Mouse (Mus musculus): ENCODE results near the gene Med27. TPM values are rescaled to one million over a fixed set of nuclear protein-coding genes. Genes with fewer than 3 reads are reported as not detected.

The Med27 gene
- total and polyA plus RNA-seq, 3 experiments: 32.1 to 36.2 (median 33.6) TPM

GRCm38 (mm10) chr2:29437111-29437510, 90.5 kb downstream of the Med27 start:
- no peak for TF ChIP-seq ELF1 (IDR thresholded peaks at IDR 0.05; ENCODE audit: low read depth, low read length)
- H3K4me3 ChIP-seq (replicated peaks in 1 of 3; ENCODE audit: low read depth in 2 of 3, low read length in 2 of 3, poor library complexity in 1 of 3): no peak overlapping the region
- no peaks in the 10 kb centered on the region for H3K79me2 ChIP-seq (replicated peaks; ENCODE audit: control insufficient read depth, extremely low read depth, insufficient read depth, poor library complexity, severe bottlenecking)
- H3K27me3 ChIP-seq (replicated peaks): no peaks in the 10 kb centered on the region
- no peak overlapping the region for H3K9ac ChIP-seq (ENCODE audit: insufficient read depth, low read depth)
- no peaks in the 10 kb centered on the region for H3K9me3 ChIP-seq (replicated peaks; ENCODE audit: low read length)
- no peak overlapping the region for H3K27ac ChIP-seq (ENCODE audit: insufficient read depth, low read depth)
- peaks cover 28 to 65% of the 10 kb centered on the region in 2 experiments for H3K4me1 ChIP-seq (ENCODE audit: control insufficient read depth in 1 of 2, insufficient read depth in 2 of 2)
- H3K36me3 ChIP-seq (replicated peaks in 1 of 2; ENCODE audit: control insufficient read depth in 1 of 2, insufficient read depth in 1 of 2, low read length in 1 of 2): peaks cover 0 to 7% of the 10 kb centered on the region in 2 experiments
- dilution Hi-C loops (cut with MboI; ENCODE audit: extremely low pct_ligation_motif_present, extremely low pct_unique_long_range_greater_than_20kb, low sequenced_read_pairs): no loop called here
- no peak overlapping the region for H3K4me2 ChIP-seq (ENCODE audit: insufficient read depth, low read depth, poor library complexity, severe bottlenecking)
- in situ Hi-C loops (cut with MboI; ENCODE audit: low pct_ligation_motif_present, low pct_unique_long_range_greater_than_20kb, low sequenced_read_pairs): no loop called here
- no peak for DNase-seq (ENCODE audit: extremely low read depth)

- no peak overlapping the region for H3K9ac ChIP-seq (ENCODE audit: insufficient read depth, low read depth)
- no peaks in the 10 kb centered on the region for H3K27me3 ChIP-seq (replicated peaks)
- peak overlapping the region in 1 of 3 experiments; percentile 10 for H3K4me3 ChIP-seq (replicated peaks in 1 of 3; ENCODE audit: low read depth in 2 of 3, low read length in 2 of 3, poor library complexity in 1 of 3)
- peak overlapping the region; percentile 35 for H3K27ac ChIP-seq (ENCODE audit: insufficient read depth, low read depth)
- TF ChIP-seq SMC3 (IDR thresholded peaks at IDR 0.05; ENCODE audit: low read depth, low read length): no peak
- peak; percentile 20; the same call in 1 of the 2 replicates for TF ChIP-seq ETS1 (conservative IDR thresholded peaks at IDR 0.05; ENCODE audit: low read depth, low read length)
- TF ChIP-seq ZKSCAN1 (IDR thresholded peaks at IDR 0.05; ENCODE audit: borderline replicate concordance, low read depth, low read length): no peak
- no peak for TF ChIP-seq USF2 (conservative IDR thresholded peaks at IDR 0.05; ENCODE audit: low read depth, low read length)
- no peak for TF ChIP-seq CTCF (conservative IDR thresholded peaks at IDR 0.05 in 1 of 2, IDR thresholded peaks at IDR 0.05 in 1 of 2; ENCODE audit: low read depth in 2 of 2, low read length in 2 of 2)
- 0 out of 2 replicates have a peak, but pooled peaks have one; percentile 14 for TF ChIP-seq BHLHE40 (IDR thresholded peaks at IDR 0.05; ENCODE audit: low read depth, low read length)
- no peak for TF ChIP-seq PAX5 (IDR thresholded peaks at IDR 0.05; ENCODE audit: low read length)
- peak; percentile 56; the same call in 1 of the 2 replicates for TF ChIP-seq TCF12 (IDR thresholded peaks at IDR 0.05; ENCODE audit: low read depth, low read length)
- no peak for TF ChIP-seq NELFE (IDR thresholded peaks at IDR 0.05; ENCODE audit: low read depth, low read length)
- TF ChIP-seq ZMIZ1 (IDR thresholded peaks at IDR 0.05; ENCODE audit: low read depth, low read length): no peak
- no peak for TF ChIP-seq MEF2A (IDR thresholded peaks at IDR 0.05; ENCODE audit: borderline replicate concordance, low read depth, low read length)
- TF ChIP-seq ELF1 (IDR thresholded peaks at IDR 0.05; ENCODE audit: low read depth, low read length): no peak
- TF ChIP-seq GABPA (IDR thresholded peaks at IDR 0.05; ENCODE audit: insufficient replicate concordance, low read depth, low read length): no peak
- TF ChIP-seq RAD21 (IDR thresholded peaks at IDR 0.05; ENCODE audit: low read depth, low read length): no peak
- TF ChIP-seq IRF4 (IDR thresholded peaks at IDR 0.05; ENCODE audit: low read depth, low read length): no peak
- no peak for TF ChIP-seq MAFK (IDR thresholded peaks at IDR 0.05; ENCODE audit: insufficient replicate concordance, low read length)
- no peak for TF ChIP-seq JUN (IDR thresholded peaks at IDR 0.05; ENCODE audit: insufficient read depth, low read depth, low read length)
- no peak for TF ChIP-seq UBTF (IDR thresholded peaks at IDR 0.05; ENCODE audit: low read depth, low read length)
- no peak for TF ChIP-seq NRF1 (IDR thresholded peaks at IDR 0.05; ENCODE audit: low read depth, low read length)
- TF ChIP-seq EP300 (IDR thresholded peaks at IDR 0.05; ENCODE audit: low read length): peak; percentile 56; the same call in 1 of the 2 replicates
- TF ChIP-seq RCOR1 (conservative IDR thresholded peaks at IDR 0.05; ENCODE audit: low read depth, low read length): no peak
- no peak for TF ChIP-seq MYC (IDR thresholded peaks at IDR 0.05; ENCODE audit: low read depth, low read length)
- no peak for TF ChIP-seq JUND (conservative IDR thresholded peaks at IDR 0.05; ENCODE audit: low read depth, low read length)
- TF ChIP-seq TBP (conservative IDR thresholded peaks at IDR 0.05; ENCODE audit: low read depth, low read length): no peak
- H3K4me2 ChIP-seq (ENCODE audit: insufficient read depth, low read depth, poor library complexity, severe bottlenecking): no peak overlapping the region
- DNase-seq (ENCODE audit: extremely low read depth): peak; percentile 41
- dilution Hi-C loops (cut with MboI; ENCODE audit: extremely low pct_ligation_motif_present, extremely low pct_unique_long_range_greater_than_20kb, low sequenced_read_pairs): no loop called here
- in situ Hi-C loops (cut with MboI; ENCODE audit: low pct_ligation_motif_present, low pct_unique_long_range_greater_than_20kb, low sequenced_read_pairs): no loop called here
- peaks cover 28 to 65% of the 10 kb centered on the region in 2 experiments for H3K4me1 ChIP-seq (ENCODE audit: control insufficient read depth in 1 of 2, insufficient read depth in 2 of 2)
- H3K9me3 ChIP-seq (replicated peaks; ENCODE audit: low read length): no peaks in the 10 kb centered on the region
- no peaks in the 10 kb centered on the region for H3K79me2 ChIP-seq (replicated peaks; ENCODE audit: control insufficient read depth, extremely low read depth, insufficient read depth, poor library complexity, severe bottlenecking)
- peaks cover 0 to 6% of the 10 kb centered on the region in 2 experiments for H3K36me3 ChIP-seq (replicated peaks in 1 of 2; ENCODE audit: control insufficient read depth in 1 of 2, insufficient read depth in 1 of 2, low read length in 1 of 2)
Measured at GRCm38 (mm10) chr2:29437861-29438529, 91.4 kb downstream of the Med27 start.

All from CH12.LX (cell line).